Mouse (Mus musculus) mature B cell (primary cell): ENCODE measurements at regions not wholly inside any gene's neighbourhood (a gene's known extent, or its start where the extent isn't known, plus 50 kb on each side); places are given as distances from the start of the nearest gene placed in this dataset.

Experiments
- in situ Hi-C: fragments of 300-500 bp; cut with MboI; formaldehyde crosslinking; loops from 2 replicates; pipeline ENCODE4 v1.14.3; 2019

DNA sequence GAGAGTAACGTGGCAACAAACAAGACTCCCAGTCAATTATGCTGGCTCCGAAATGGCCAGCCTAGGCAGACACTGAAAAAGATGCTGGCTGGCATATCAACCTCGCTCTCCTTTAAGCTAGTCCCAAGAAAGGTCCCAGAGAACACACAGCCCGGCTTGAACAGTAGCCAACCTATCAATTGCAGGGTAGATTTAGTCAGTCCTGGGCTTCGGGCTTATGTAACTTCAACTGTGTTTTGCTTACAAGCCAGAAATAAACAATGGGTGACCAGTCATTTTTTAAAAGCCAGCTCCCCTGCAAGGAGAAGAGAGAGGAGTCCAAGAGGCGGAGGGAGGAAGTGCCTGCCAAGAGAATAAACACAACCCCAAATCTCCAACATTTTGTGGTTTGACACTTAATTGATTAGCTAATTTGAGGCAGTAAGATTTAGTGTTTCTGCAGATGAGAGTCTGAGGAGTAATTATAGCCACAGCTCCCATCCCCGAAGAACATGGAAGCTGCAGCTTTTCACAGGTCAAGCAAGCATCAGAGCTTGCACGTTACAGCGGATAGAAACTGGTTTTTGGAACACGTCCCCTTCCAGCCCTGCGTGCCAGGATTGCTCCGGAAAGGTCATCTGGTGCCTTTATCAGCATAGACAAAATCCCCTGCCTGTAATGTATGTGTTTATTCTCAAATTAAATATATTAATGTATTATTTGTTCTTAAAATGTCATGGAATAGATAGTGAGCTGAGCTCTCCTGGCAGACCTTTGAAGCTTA is 322.1 kb downstream of the Gm45692 start:
- in situ Hi-C loops = no loop called here

GRCm38 (mm10) chr8:26443041-26443440 is 323.7 kb downstream of the Gm45692 start:
- in situ Hi-C loops = no loop called here

DNA sequence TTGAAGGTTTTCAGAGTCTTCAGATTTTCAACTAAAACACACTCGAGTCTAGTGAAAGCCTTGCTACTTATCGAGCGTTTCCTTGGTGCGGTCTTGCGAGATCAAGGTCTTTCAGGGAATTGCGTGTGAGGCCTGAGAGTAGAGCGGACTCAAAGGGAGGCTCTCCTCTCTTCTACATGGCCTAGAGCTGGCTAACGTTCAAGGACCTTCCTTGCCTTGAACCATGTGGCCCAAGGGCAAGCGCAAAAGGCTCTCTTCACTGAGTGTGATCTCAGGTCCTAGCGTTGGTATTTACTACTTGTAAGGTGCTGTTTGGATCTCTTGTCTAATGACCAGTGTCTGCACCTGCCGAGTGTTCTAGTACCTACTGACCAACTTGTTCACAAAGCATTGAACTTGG is 324.4 kb downstream of the Gm45692 start:
- in situ Hi-C loops = no loop called here

DNA sequence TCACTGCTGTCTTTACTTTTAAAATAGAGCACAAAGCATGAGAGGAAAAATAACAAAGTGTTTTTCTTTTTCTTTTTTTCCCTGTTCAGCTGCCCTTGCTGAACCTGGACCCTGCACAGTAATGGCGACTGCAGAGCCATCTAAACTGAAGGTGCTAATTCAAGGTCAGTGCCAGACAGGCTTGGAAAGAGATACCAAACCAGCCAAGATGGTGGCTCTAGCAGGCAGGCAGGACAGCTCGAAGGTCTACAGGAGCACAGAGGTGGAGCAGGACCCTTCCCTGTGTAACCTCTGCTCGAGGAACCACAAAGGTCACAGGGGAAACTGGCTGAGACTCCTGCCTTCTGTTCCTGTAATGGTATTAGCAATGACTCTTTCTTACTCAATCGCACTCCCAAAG is 326.7 kb downstream of the Gm45692 start:
- in situ Hi-C loops = no loop called here

- in situ Hi-C loops = no loop called here
Observed at GRCm38 (mm10) chr8:26447886-26448640, 328.7 kb downstream of the Gm45692 start.

DNA sequence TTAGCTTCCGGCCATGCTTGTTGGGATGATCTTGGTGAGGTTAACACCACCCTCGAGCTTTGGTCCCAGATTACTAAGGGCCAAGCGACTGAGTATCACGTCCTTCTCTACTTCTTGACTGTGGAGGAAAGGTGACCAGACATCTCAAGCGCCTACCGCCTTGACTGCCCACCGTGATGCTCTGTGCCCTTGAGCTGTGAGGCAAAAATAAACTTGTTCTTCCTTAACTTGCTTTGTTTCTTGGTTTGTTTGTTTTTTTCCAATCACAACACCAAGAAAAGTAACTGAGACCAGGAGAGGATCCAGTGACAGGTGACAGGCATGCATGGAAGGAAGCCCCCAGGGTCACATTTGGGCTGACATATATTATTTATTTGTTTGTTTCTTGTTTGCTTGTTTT is 330.0 kb downstream of the Gm45692 start:
- in situ Hi-C loops = no loop called here

DNA sequence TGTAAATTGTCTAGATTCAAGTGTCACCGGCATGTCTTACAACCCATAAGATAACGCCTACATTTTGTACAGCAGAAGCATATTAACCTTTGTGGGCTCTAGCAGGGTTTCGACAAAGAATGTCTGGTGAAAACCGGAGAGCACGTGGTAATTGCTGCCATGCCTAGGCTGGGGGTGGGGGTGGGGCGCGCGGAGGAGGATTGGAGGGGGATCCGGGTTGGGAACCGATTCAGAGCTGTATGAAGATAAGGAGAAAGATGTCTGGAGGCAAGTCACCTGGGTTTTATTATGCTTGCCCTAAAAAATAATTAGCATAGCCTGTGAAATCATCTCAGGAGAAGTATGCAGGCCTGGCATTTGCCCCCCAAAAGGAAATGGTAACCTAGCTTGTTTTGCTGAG is 331.2 kb downstream of the Gm45692 start:
- in situ Hi-C loops = no loop called here

DNA sequence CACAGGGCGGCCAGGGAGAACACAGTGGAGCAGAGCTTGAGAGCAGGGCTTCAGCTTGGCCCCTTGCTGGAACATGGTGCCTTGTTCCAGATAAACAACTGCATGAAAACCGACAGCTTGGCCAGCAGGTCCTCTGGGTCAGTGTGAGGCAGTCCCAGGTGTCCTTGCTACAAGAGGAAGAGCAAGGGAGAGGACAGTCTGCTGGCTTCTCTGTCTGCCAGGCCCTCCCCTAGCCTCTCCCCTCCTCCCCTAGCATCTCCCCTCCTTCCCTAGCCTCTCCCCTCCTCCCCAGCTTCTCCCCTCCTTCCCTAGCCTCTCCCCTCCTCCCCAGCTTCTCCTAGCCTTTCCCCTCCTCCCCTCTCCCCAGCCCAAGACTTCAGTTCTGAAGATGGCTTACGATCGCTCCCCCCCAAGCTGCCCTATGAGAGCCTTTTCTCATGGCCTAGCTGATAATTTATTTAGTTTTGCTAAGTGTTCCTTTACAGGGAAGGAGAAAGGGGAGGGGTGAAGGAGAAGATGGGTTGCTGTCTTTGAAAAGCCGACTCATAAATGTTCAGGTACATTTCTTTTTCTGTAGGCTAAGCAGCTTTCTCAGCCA is 333.7 kb downstream of the Gm45692 start:
- in situ Hi-C loops = no loop called here

DNA sequence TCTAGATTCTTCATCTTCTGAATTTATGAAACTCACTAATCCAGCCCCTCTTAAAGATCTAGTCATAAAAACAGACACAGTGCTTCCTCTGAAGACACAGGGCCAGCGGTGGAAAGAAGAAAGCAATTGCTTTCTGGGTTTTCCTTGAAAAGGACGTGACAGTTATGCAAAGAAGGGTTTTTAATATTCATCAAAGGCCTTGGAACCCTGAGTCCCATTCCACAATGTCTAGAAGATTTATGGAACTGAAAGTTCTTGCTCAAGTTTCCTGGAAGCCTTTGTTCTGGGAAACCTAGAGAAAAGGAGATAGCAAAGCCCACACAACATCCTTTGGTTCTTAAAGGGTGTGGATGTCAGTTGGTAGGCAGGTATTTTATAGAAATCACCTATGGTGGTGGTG is 346.0 kb downstream of the Gm45692 start:
- in situ Hi-C loops = no loop called here

- in situ Hi-C loops = no loop called here
Observed at GRCm38 (mm10) chr8:26468441-26468840, 349.1 kb downstream of the Gm45692 start.

DNA sequence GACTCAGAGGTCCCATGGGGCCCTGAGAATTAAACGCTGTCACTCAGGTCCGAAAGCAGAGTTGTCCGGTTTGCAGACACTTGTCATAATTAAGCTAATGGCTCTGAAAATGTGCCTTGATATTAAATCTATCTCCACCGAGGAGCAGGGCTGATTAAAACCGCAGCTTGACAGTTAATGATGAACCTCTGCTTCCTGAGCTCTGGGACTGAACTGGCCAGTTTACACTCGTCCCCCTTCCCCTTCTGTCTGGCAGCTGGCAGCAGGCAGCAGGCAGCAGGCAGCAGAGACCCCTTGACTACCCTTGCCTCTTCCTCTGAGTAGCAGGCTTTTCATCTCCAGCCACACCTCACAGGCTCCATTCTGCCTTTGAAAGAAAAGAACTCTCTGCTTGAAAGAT is 350.4 kb downstream of the Gm45692 start:
- in situ Hi-C loops = no loop called here

DNA sequence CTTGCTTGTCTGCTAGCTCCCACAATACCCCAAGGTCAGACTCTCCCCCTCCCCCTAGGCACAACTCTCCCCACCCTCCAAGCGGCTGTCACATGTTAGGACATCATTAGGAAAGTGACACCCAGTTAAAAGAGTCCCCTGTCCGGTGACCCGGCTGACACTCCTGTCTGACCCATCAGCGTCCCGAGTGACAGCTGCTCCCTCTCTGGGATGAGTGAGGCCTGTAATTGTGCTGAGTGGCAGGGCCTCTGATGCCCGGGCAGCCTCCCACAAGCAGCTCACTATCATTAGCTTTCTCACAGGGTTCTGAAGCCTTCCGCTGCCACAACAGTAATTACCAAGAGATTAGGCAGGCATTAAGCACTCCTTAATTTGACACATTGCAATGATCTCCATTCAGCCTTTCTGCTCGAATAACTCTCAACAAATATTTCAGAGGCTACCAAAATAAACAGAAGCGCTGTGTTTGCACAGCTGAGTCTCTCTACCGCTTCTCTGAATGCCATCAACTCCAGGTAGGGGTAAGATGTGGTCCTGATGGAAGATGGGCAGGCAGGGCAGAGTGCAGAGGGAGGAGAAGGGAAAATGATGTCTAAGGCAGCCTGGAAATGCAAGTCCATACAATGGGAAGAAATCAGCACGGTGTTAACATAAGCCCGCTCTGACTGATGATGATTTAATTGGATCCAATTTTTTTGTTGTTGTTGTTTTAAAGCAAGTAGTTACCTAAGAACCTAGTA is 352.6 kb downstream of the Gm45692 start:
- in situ Hi-C loops = no loop called here

- in situ Hi-C loops = no loop called here
Observed at GRCm38 (mm10) chr8:26484749-26485148, 365.4 kb downstream of the Gm45692 start.

DNA sequence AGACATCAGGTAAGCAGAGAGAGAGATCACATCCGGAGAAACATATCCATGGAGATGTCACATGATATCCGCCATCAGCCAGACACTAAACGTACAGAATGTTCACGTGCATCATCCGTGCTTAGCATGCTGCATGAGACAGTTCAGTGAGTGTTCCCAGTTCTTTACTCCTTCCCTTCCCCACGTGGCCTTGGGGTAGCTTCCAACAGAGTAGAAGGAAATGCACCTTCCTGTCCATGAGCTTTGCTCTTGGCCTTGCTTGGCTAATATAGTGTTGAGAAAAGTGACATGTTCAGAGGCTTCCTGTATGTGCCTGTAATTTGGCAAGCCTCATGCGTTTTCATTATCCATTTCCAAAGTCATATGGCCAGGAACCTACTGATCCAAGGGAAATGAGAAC is 368.5 kb downstream of the Gm45692 start:
- in situ Hi-C loops = no loop called here

GRCm38 (mm10) chr8:26488590-26488989 is 369.3 kb downstream of the Gm45692 start:
- in situ Hi-C loops = no loop called here

DNA sequence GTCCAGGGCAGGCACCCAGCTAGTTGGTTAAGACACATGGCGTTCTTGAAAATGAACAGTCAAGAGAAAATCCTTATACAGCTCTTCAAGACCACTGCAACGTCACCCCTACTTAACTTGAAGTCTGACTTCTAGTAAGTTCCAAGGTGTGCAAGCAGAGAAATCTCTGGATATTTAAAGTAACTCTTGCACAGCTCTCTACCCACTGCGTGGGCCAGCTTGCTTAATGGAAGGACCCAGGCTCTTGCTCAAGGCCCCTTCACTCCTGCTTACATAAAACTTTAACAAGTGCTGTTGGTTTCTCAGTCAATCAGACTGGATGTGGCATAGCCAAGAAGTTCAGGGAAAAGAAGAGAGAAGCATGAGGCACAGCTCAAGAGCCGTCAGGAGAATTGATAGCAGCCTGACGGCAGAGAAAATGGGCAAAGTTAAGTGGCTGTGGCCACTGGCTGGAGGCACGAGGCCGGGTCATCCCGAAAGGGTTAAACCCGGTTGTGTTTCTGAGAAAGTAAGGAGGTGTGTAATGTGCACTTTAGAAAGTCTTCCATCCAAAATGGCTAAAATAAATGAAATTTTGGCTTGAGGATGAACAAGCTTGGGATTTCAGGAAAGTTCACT is 382.0 kb downstream of the Gm45692 start:
- in situ Hi-C loops = no loop called here

DNA sequence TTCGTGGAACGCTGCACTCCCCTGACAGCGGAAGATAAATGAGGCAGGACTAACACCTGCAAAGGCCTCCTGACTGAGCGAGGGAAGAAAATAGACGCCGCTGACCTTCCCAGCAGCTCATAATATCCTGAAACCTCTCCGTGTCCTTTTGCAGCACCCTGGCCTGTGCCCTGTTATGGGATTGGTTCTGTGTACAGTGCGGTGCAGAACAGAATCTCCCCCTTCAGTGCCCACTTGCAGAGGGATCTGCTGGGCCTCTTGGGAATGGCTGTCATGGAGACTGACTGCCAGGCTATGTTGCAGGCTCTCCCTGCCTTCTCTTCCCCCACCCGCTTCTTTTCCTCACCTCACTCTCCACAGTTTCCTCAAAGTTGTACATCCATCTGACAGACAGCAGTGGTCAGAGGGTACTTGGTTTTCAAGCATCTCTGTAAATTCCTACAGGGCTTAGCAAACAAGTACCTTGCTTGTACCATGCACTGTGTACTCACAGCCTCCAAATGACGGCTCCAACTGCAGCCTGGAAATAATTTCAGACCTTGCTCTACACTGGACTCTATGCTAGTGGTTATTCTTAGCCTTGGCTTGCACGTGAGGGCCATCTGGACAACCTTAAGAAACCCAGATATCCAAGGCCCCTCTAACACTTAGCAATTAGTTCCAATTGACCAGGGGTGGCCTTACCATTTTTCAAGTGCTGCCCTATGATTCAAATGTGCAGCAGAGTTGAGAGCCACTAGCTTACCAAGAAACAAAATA is 382.7 kb downstream of the Gm45692 start:
- in situ Hi-C loops = no loop called here

DNA sequence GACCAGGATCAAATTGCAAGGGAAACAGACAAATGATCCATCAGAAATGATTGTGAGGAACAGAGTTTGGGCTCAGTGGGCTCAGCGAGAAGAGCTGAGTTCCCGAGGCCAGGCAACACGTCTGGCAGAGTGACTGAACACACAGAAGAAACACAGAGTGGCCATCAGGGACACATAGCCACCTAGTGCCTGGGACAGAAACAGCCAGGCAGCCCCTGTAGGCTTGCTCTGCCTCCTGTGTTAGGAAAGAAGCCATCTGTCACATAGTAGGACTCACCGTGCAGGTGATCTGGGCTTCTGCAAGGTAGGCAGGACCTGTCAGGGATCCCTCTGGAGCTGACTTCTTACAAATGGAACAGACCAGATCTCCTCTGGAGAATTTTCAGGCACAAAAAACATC is 383.4 kb downstream of the Gm45692 start:
- in situ Hi-C loops = no loop called here

- in situ Hi-C loops = no loop called here
Observed at GRCm38 (mm10) chr8:26503918-26504317, 384.6 kb downstream of the Gm45692 start.

DNA sequence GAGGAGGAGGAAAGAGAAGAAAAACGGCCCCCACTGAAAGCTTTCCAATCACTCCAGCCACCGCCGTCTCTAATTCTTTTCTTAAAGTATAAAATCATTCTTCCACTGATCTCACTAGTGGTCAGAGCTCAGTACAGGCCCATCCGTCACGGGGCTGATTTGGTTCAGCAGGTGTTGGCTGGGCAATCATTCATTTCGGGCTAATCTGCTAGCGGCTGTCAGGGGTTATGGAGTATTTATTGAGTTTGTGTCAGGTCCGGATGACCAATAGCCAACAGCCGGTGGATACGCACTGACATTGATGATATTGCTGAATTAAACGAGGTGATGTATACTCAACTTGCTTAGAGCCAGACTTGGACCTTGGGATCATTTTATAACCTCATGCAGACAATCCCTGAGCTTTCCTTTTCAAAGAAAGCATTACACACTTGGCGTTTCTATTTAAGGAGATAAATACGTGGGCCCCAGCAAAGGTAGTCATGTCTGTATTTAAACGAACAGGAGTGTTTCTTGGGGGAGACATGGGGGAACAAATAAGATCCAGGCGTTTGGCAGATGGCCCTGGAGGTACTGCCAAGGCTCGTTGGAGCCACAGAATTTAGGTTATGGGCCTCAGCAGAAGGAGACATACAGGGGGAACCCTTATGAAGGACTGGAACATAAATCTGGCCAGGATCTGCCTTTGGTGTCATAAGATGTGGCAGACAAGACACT is 385.1 kb downstream of the Gm45692 start:
- in situ Hi-C loops = no loop called here
